Mouse (Mus musculus): ENCODE measurements at regions not wholly inside any gene's neighbourhood (a gene's known extent, or its start where the extent isn't known, plus 50 kb on each side); places are given as distances from the start of the nearest gene placed in this dataset.

DNA sequence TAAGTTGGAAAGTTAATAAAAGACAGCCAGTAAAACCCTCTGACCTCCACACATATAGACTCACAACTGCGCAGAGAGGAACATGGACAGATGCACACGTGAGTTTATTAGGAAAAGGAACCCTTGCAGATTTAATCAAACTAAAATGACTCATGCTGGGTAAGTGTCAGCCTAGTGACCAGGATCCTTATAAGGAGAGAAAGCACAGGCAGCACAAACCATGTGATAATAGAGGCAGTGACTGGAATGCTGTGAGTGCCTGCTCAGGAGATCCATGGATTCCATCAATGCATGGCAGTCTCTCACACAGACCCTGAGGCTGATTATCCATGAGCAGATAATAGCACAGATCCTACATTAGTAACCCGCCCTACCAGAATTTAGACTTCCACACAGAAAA, 162.2 kb upstream of the Mbnl1 start:
- no peak for DNase-seq (ENCODE audit: low spot score)

DNA sequence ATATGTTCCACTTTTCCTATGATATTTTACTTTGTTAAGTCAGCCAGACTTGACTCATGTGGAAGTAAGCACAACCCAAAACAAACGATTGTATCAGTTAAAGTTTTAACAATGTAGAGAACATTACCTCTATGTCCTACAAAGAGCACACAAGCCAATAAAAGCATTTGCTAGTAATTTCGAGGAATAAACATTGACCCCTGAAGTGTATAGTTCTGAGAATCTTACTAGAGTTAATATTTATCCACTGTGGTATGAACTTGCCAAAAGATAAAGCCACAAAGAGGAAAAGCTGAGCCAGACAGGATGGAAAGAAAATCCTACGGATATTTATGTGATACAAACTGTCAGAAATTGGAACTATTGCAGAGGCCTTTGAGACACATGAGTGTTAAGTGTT, 161.5 kb upstream of the Mbnl1 start:
- no peak for DNase-seq (ENCODE audit: low spot score)

DNA sequence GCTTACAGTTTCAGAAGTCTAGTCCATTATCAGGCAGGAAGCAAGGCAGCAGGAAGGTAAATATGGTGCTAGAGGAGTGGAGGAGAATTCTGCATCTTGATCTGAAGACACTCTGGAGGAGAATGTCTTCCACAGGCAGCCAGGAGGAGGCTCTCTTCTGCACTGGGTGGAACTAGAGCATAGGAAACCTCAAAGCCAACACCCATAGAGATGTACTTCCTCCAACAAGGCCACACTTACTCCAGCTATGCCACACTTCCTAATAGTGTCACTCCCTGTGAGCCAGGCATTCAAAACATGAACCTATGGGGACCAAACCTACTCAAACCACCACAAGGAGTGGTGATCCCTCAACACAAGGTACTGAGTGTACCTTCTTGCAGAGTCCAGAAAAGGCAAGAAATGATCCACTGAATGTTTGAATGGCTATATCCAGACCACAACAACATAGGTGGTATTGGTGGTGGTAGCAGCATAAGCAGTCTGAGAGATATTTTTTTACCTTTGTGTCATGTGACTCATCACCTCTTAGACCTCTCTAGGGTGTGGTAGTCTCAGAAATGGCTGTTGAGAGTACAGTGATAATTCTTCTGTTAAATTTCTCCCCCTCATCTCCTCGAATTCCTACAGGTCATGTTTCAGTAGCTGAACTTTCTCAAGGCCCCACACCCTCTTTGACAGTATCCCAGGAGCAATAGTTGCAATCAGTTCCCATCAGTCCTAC, 152.3 kb upstream of the Mbnl1 start:
- no peak for DNase-seq (ENCODE audit: low spot score)

DNA sequence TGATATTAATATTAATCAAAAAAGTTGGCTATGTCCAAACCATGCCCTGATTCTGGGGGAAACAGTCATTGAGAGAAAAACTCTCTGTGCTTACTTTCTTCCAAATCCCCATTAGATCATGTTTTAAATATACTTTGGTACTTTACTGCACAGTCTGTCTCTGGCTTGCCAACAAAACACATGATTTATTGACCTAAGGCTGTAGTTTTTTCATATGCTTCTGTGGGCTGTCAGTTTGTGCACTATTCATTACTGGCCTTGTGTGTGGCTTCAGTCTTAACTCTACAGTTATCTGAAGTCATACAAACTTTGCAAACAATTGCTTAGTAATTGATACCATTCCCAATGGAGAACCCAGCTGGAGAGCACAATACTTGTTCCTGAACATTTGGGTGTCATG, 149.1 kb upstream of the Mbnl1 start:
- no peak for DNase-seq (ENCODE audit: low spot score)

DNA sequence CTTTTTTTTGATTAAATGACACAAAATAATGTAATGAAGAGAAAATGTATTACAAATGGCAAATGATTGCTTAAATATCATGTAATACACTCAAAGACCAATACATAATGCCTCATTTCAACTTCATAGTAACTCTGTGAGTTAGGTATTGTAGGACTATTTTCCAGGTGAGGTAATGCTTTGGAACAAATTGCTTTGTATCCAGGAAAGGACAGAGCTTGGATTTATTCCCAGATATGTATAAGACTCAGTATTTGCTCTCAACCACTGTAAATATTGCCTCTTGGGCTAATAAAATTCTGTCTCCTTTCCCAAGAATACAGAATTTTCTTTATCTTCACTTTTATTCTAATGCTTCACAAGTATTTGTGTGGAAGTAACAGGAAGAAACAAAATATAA, 148.2 kb upstream of the Mbnl1 start:
- DNase-seq (ENCODE audit: low spot score), result no peak

DNA sequence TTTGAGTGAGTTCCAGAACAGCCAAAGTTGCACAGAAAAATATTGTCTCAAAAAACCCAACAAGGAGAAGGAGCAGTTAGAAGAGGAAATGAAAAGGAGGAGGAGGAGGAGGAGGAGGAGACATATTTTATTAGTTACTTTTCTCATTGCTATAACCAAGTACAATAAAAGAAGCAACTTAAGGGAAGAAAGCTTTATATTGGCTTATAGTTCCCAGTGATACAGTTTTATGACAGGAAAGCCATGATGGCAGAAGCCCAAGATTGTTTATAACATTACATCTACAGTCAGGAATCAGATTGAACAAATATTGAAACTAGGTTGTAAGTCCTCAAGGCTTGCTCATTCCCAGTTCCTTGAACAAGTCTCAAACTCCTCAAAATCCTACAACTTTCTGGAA, 147.7 kb upstream of the Mbnl1 start:
- DNase-seq (ENCODE audit: low spot score), result no peak

DNA sequence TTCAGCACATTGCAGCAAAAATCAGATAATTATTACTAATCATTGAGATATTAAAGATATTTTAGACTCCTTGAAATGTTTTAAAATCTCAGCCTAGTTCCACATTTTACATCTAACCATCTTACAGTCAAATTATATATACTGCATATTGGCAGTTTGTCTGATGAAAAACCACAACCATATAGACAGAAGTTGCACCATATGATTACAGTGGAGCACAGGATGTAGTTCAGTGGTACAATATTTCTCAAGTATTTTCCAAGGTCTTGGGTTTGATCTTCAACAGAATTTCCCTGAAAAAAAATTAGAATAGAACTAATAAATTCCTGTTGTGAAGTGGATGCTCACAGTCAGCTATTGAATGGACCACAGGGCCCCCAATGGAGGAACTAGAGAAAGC, 140.2 kb upstream of the Mbnl1 start:
- DNase-seq (ENCODE audit: low spot score), result no peak

DNA sequence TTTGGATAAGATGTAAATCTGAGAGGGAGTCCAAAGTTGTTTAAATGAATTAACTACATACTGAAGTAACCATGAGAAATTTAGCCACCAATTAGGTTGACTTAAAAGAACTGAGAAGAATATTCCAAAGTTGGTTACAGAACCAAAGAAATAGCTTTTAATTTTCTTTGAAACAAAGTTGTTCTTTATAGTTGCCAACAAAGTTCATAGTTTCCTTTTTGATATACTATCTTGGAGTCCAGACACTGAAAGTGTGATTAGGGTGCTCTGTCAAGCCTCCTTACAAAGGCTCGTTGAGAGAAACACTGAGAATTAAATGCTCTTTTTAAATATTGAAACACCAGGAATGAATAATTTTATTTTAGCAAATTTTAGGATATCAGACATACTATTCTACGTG, 139.0 kb upstream of the Mbnl1 start:
- no peak for DNase-seq (ENCODE audit: low spot score)

DNA sequence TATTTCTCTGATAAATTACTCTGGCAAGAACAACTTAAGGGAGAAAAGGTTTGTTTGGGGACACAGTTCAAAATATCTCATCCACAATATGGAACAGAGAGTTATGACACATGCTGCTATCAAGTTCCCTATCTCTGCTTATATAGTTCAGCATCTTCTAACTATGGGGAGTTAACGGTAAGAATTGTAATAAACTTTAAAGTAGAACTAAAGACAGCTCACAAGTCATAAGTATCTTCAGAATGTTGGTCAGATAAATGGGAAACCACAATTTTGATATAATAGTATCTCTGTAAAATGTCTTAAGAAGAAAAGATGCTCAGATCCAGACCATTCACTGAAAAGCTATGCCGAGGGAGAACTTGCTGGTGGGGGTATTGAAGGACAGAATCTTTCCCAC, 138.5 kb upstream of the Mbnl1 start:
- no peak for DNase-seq (ENCODE audit: low spot score)

DNA sequence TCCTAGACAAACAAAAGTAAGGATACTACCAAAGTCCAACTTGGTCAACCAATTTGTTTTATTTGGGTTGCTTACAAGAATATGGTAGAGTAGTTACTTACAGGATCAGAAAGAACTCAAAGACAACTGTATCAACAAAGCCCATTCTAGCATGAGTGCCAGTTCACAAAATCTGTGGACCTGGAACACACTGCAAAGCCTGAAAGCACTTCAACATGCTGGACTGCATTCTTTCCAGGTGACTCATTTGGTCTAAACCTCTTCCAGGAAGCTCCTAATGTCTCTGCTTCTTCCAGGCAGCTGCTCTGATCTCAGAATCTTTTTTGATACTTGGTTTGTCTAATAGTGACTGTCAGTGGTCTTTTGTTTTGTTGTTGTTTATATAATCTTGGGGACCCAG, 126.2 kb upstream of the Mbnl1 start:
- peak; percentile 28 for DNase-seq (ENCODE audit: low spot score)

DNA sequence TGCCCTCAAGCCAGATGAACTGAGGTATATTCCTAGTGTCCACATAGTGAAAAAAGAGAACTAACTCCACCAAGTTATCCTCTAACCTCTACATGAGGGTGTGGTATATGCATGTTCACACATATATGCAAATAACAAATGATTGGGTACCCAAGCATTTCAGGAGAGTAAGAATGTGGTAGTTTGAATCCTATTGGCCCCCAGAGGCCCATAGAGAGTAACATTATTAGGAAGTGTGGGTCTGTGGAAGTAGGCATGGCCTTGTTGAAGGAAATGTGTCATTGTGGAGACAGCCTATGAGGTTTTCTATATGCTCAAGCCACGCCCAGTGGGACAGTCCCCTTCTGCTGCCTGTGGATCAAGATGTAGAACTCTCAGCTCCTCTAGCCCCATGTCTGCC, 125.6 kb upstream of the Mbnl1 start:
- DNase-seq (ENCODE audit: low spot score), result no peak

DNA sequence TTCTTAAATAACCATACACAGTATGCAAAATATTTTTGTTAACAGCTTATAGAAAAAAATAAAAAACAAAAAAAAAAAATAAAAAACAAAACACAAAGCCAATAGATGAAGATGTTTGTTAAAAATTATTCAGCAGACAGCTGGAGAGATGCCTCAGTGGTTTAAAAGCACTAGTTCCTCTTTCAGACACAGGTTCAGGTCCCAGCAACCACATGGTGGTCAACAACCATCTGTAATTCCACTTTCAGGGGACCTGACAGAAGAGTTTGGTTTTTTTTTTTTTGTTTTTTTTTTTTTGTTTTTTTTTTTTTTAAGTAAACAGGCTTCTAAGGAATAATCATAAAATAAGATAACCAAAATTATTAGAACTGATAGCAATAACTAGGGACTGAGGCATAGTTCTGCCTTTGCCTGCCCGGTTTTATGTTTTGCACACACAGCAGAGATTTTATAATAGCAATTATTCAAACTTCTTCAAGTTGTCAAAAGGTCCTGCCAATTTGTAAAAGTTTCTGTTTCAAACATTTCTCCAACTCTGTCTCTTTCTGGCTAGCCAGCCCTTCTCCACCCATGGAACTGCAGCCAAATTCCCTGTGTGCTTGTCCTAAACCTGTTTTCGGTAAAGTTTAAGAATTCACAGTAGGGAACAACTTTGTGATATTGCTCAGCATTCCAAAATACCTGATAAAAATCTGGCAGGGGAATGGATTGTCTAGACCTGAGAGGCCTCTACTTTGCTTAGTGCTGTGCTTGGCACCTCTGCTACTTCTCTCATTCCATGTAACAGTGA, 101.3 kb upstream of the Mbnl1 start:
- peak; percentile 51 for DNase-seq (ENCODE audit: low spot score)

DNA sequence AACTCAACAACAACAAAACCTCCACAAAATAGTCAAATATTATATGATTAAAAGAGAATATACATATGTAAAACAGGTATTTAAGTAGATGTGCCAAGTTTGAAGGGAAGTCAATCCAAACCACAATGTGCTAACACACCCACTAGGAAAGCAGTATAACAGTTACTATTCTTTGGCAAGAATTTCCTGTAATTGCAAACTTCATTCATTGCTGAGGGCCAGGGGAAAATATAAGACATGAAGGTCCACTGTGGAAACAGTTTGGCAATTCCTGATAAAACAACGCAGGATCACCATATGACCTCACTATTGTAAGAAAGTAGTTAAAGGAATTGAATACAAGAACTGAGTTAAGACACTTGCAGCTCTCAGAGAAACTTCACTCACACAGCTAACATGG, 99.0 kb upstream of the Mbnl1 start:
- DNase-seq (ENCODE audit: low spot score), result no peak

DNA sequence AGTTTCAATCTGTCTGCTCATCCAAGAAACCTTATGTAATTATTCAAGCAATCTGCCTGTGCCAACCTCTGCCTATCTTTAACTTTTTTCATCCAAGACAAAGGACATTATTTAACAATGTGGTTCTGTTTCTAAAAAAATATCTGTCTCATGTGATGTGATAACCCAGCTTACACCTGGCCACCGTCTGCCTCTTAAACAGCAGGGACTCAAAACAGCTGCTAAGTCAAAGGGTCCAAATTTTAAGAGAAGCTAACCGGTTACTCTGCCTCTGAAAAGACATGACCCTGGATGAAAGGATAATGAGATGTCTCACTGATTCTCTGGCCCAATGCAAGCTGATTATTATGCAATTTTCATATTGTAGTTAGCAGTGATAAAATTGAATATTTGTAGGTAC, 84.0 kb upstream of the Mbnl1 start:
- DNase-seq (ENCODE audit: low spot score), result no peak

DNA sequence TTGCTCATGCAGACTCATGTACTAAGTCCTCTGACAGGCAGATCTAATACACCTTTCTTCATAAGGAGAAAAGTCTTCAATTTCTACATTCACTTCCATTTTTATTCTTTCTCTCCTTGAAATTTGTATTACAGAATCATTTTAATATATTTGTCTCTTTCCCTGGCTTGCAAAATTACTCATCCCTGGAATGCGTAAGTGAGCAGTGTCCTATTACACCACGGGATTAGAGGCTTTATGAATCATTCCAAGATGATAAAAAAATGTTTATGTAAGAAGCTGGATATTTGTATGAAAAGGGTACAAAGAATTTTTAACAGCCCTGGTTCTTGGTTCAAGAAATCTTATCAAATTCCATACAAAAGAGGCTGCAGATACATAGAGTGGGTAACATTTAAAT, 83.6 kb upstream of the Mbnl1 start:
- no peak for DNase-seq (ENCODE audit: low spot score)

DNA sequence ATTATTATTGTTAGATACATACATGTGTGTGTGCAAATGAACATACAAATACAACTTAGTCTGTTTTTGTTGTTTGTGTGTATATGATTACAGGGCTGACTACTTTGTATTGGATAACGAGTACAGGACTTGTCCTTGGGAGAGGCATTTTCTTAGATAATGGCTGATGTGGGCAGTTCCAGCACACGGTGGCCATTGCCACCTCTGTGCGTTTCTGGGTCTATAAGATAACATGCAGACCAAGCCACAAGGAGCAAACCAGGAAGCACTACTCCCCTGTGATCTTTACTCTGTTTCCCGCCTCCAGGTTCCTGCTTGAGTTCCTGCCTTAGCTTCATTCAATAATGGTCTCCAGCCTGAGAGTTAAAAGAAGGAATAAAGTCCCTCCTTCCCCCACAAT, 77.3 kb upstream of the Mbnl1 start:
- DNase-seq (ENCODE audit: low spot score), result no peak

DNA sequence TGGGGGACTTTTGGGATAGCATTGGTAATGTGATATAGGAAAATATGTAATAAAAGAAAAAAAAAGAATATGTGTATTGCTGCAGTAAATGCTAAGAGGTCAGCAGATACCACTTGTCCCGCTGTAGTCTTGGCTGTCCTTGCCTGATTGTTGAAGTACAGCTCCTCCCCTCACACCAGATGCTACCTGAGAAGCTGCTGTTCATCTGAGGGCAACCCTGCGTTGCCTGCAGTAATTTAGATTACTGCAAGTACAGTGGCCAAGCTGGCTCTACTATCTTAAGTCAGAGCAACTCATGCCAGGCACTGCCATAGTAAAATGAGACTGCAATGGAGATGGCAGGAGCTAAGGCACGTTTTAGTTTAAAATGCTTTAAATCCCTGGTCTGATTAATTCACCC, 75.7 kb upstream of the Mbnl1 start:
- no peak for DNase-seq (ENCODE audit: low spot score)

DNA sequence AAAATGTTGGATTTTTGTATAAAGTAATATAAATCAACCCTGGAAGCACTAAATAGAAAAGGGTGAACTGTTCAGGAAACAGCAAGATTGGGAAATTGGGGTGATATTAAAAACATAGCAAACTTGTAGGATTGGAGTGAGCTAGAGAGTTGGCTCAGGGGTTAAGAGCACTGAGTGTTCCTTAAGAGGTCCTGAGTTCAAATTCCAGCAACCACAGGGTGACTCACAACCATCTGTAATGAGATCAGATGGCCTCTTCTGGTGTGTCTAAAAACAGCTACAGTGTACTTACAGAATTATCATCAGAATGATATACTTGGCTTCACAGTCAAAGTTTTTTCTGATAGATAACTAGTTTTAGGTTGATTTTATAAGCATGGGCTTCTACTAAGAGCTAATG, 73.8 kb upstream of the Mbnl1 start:
- DNase-seq (ENCODE audit: low spot score), result no peak

DNA sequence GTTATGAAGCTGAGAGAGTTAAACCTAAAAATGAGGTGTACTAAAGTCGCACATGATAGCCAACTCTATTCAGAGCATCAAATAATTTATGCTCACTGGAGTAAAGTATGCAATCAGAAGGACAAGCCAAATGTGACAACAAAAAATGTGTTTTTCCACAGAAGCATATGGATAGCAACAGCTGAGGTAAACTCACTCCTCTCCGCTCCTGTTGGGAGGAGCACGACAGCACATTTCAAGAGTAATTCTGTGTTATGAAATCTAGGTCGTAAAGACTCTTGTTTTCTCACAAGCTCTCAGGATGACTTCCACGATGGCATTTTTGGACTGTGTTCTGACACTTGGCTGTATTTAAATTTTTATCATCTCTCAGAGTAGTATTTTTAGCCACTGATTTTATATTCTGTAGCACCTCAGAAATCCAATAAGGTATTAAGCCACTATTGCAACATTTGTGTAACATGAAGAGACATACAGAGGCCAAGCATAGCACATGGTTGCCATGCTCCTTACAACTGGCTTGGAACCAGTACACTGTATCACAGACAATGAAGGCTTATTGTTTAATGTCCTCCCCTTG, 70.3 kb upstream of the Mbnl1 start:
- DNase-seq (ENCODE audit: low spot score), result peak; percentile 30

DNA sequence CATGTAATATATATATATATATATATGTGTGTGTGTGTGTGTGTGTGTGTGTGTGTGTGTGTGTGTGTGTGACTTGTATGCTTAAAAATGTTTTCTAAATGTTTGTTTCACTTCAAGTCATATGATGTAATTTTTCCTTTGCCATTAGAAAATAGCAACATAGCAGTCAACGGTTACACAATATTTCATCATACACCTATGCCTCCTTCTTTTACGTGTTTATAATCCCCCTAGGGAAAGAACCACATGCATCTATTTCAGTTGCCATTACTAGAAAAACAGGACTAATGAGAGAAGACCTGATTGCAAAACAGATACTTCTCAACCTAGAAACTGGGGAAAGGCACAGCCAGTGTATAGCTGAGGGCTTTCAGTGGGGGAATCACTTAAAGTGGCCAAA, 65.2 kb upstream of the Mbnl1 start:
- DNase-seq (ENCODE audit: low spot score), result no peak

DNA sequence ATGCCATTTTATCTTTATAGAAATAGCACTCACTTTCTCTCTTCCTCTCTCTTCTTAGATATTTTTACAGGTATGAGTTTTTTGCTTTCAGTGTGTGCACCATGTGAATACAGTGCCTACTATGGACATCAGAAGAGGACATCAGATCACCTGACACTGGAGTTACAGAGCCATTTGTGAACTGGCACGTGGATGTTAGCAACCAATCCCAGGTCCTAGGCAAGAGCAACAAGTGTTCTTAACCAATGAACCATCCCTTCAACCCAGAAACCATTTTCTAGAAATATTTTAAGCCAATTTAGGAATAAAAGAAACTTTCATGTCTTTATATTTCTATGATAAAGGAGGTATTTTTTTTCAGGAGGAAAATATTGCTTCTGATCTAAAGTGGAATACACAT, 64.7 kb upstream of the Mbnl1 start:
- no peak for DNase-seq (ENCODE audit: low spot score)

DNA sequence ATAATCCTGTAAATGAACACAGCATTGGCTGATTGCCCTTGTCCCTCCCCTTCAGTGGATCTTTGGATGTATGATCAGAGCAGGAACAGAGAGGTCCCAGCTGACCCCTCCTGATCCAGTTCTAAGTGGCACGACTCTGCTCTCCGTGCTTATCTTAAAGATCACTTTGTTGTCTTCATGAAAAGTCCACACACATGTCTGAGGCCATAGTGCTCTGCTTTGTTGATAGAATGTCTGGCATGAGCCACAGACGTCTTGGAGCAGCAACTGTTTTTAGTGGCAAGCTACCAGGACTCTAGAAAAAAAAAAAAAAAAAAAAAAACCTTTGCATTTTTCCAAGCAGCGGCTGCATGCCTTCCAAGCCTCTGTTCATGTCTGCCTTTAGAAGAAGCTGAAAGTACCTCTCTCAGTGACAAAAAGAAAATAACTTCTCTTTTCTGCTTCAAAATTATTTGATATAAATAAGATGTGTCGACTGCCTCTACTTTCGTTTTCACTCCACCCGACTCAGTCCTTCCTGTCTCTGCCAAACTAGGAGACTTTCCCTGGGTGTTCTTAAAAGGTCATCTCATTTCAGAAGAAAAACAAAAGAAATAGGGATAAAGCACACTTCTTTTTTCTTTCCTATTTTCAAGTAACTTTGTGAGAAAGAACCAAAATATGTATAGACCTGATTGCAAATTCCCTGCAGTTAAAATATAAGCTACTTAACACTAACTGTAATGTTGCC, 63.9 kb upstream of the Mbnl1 start:
- DNase-seq (ENCODE audit: low spot score), result peak; percentile 75

Data from gastrocnemius, adult 18-20 months (tissue).